Mouse (Mus musculus): ENCODE measurements around the gene Tmc6.

The Tmc6 gene

GRCm38 (mm10) chr11:117781199-117781821 lies 688 bp downstream of the Tmc6 start:
- peak; percentile 55 for DNase-seq (ENCODE audit: inconsistent ontology term)

- DNase-seq (ENCODE audit: inconsistent ontology term), result peak; percentile 88
Observed at GRCm38 (mm10) chr11:117780582-117781111, 1.4 kb downstream of the Tmc6 start.

- DNase-seq (ENCODE audit: inconsistent ontology term), result no peak
Observed at GRCm38 (mm10) chr11:117780199-117780515, 1.8 kb downstream of the Tmc6 start.

- DNase-seq (ENCODE audit: inconsistent ontology term), result peak; percentile 85
Observed at GRCm38 (mm10) chr11:117779434-117780198, 2.4 kb downstream of the Tmc6 start.

- no peak for DNase-seq (ENCODE audit: inconsistent ontology term)
Observed at GRCm38 (mm10) chr11:117778851-117779433, 3.1 kb downstream of the Tmc6 start.

- no peak for DNase-seq (ENCODE audit: inconsistent ontology term)
Observed at GRCm38 (mm10) chr11:117778031-117778430, 4.0 kb downstream of the Tmc6 start.

- DNase-seq (ENCODE audit: inconsistent ontology term), result no peak
Observed at GRCm38 (mm10) chr11:117777111-117777510, 4.9 kb downstream of the Tmc6 start.

GRCm38 (mm10) chr11:117776085-117776792 lies 5.8 kb downstream of the Tmc6 start:
- DNase-seq (ENCODE audit: inconsistent ontology term), result no peak

- DNase-seq (ENCODE audit: inconsistent ontology term), result no peak
Observed at GRCm38 (mm10) chr11:117775540-117775939, 6.5 kb downstream of the Tmc6 start.

GRCm38 (mm10) chr11:117774925-117775324 lies 7.1 kb downstream of the Tmc6 start:
- DNase-seq (ENCODE audit: inconsistent ontology term), result no peak

- no peak for DNase-seq (ENCODE audit: inconsistent ontology term)
Observed at GRCm38 (mm10) chr11:117772352-117772751, 9.6 kb downstream of the Tmc6 start.

- no peak for DNase-seq (ENCODE audit: inconsistent ontology term)
Observed at GRCm38 (mm10) chr11:117770407-117770806, 11.6 kb downstream of the Tmc6 start.

- DNase-seq (ENCODE audit: inconsistent ontology term), result no peak
Observed at GRCm38 (mm10) chr11:117769683-117770047, 12.3 kb downstream of the Tmc6 start.

GRCm38 (mm10) chr11:117768725-117769682 lies 13.0 kb downstream of the Tmc6 start:
- DNase-seq (ENCODE audit: inconsistent ontology term), result no peak

GRCm38 (mm10) chr11:117766275-117766674 lies 15.7 kb downstream of the Tmc6 start:
- DNase-seq (ENCODE audit: inconsistent ontology term), result no peak

- DNase-seq (ENCODE audit: inconsistent ontology term), result no peak
Observed at GRCm38 (mm10) chr11:117765361-117765760, 16.6 kb downstream of the Tmc6 start.

GRCm38 (mm10) chr11:117764319-117764718 lies 17.7 kb downstream of the Tmc6 start:
- DNase-seq (ENCODE audit: inconsistent ontology term), result no peak

- no peak for DNase-seq (ENCODE audit: inconsistent ontology term)
Observed at GRCm38 (mm10) chr11:117762246-117762645, 19.8 kb downstream of the Tmc6 start.

- DNase-seq (ENCODE audit: inconsistent ontology term), result no peak
Observed at GRCm38 (mm10) chr11:117761801-117762200, 20.2 kb downstream of the Tmc6 start.

GRCm38 (mm10) chr11:117760374-117761119 lies 21.5 kb downstream of the Tmc6 start:
- DNase-seq (ENCODE audit: inconsistent ontology term), result no peak
